Comparison of ENCODE assay signal across 9 mouse cellular contexts in the genomic region with DNA sequence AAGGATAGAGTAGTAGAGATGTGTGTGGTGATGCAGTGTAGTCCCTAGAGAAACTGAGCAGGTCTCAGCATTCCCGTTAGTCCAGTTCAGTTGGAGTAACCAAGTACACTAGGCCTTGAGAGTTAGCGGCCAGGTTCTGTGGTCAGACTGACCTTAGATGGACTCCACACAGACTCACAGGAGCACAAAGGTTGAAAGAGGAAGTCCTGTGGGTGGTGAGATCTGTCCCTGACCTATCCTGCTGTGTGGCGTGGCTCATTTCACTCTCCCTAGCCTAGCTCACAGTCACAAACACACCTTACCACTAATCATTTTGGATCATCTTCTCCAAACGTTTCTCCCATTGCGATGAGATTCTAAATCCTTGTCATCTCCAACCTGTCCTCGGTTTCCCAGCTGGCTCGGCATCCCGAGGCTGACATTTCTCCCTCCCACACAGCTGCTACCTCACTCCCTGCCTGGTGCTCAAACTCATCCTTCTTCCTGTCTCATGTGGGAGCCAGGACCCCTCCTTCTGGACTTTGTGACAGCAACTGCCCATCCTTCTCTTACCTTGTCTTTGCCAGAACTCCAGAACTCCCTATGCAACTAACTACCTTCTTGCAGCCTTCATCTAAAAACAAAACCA.
"Had no signal": no experiment of that assay in that cellular context is flagged by ENCODE, and none has a peak within 500 bp of the region (broad histone marks: within the 10 kb centered on the region; RNA-seq: fewer than 3 reads in every experiment).

No protein-coding gene starts in this region.

- DNase-seq: kidney, adult 11 months; kidney, adult 9 months; kidney, postnatal 25 days; layer of hippocampus, postnatal 36 days; lung, adult 18-20 months; lung, postnatal 10 days; lung, postnatal 36 days; retina, postnatal 1 day; thymus, postnatal 25 days had no signal
